Comparison of ENCODE assay signal across 8 mouse cellular contexts in the genomic region with DNA sequence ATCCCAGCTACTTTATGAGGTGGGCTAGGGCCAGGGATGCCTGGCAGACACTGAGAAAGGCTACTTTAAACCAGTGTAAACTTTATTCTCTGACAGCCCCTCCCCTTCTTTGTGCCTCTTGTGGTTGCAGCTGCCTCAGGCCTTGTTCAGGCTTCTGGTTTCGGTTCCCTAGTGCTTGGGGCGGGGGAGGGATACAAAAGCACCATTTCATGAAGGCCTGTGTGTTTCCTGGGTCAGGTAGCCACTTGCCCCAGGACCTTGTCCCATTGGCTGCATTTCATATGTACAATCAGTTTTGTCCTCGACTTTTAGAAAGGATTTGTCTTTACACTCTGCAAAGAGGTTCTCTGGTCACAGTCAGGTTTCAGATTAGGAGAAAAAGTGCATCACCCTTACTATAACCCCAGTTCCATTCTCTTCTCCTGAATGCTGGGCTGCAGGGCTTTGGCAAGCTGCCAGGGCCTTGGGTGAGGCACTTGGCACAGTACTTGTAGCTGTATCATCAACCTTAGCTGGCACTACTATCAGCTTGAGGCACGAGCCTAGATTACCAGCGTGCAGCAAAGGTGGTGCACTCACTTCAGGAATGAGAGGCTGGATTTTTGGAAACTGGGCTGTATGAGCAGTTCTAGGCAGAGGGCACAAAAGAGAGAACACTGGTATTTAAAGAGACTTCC. TPM values are rescaled to one million over a fixed set of nuclear protein-coding genes. Genes with fewer than 3 reads are reported as not detected.
DNase-seq lines count a peak whose midpoint lies in the region; ATAC-seq and TF ChIP-seq lines count a peak whose summit lies in the region.

No protein-coding gene starts in this region.

- 0 out of 2 replicates have a peak, but pooled peaks have one; percentile 52 for TF ChIP-seq EP300 in heart, postnatal 0 days (IDR thresholded peaks at IDR 0.05; ENCODE audit: low read depth)

- TF ChIP-seq CTCF in heart, postnatal 0 days (IDR thresholded peaks at IDR 0.05; ENCODE audit: low read depth) = no peak

- H3K4me1 ChIP-seq in heart, postnatal 0 days (ENCODE audit: control insufficient read depth, insufficient read depth) = peaks cover 11% of the 10 kb centered on the region; the same call in 1 of the 2 replicates
- peaks cover 32% of the 10 kb centered on the region for H3K4me1 ChIP-seq in limb, embryonic 10.5 days

- 25% methylated on average over 5 of the region's 5 CpGs for WGBS in heart, postnatal 0 days
- WGBS in limb, embryonic 10.5 days = 59% methylated on average over 5 of the region's 5 CpGs

- H3K27ac ChIP-seq in heart, postnatal 0 days (ENCODE audit: low read depth) = peak overlapping the region; percentile 62
- H3K27ac ChIP-seq in limb, embryonic 10.5 days = peak overlapping the region; percentile 86

- H3K36me3 ChIP-seq in heart, postnatal 0 days (replicated peaks; ENCODE audit: control insufficient read depth, insufficient read depth, low read length) = no peaks in the 10 kb centered on the region
- peaks cover 3% of the 10 kb centered on the region; the same call in 1 of the 2 replicates for H3K36me3 ChIP-seq in limb, embryonic 10.5 days

- DNase-seq in embryo, embryonic 10.5 days (ENCODE audit: low spot score) = peak; percentile 0
- DNase-seq in embryo, embryonic 9.5 days (ENCODE audit: extremely low spot score) = no peak
- DNase-seq in cerebellum, adult 9-10 months = peak; percentile 45
- no peak for DNase-seq in heart, postnatal 0 days (ENCODE audit: low spot score)
- DNase-seq in limb, embryonic 10.5 days (ENCODE audit: low spot score) = no peak
- peak; percentile 55 for DNase-seq in thymus, postnatal 0 days (ENCODE audit: low spot score)

- H3K4me2 ChIP-seq in heart, postnatal 0 days (ENCODE audit: low read depth, low read length) = peak overlapping the region; percentile 71

- no peak overlapping the region for H3K9ac ChIP-seq in heart, postnatal 0 days (replicated peaks; ENCODE audit: low read depth, low read length)

- H3K27me3 ChIP-seq in heart, postnatal 0 days (ENCODE audit: control insufficient read depth, insufficient read depth, low read length) = no peaks in the 10 kb centered on the region
- peaks cover 79% of the 10 kb centered on the region for H3K27me3 ChIP-seq in limb, embryonic 10.5 days (ENCODE audit: low read depth, poor library complexity, severe bottlenecking)

- no peaks in the 10 kb centered on the region for H3K9me3 ChIP-seq in heart, postnatal 0 days (replicated peaks; ENCODE audit: control insufficient read depth, low read length)
- H3K9me3 ChIP-seq in limb, embryonic 10.5 days (replicated peaks) = no peaks in the 10 kb centered on the region

- ATAC-seq in CD4-positive, CD25-positive, alpha-beta regulatory T cell, adult 4 months = peak; percentile 15
- no peak for ATAC-seq in heart, postnatal 0 days (ENCODE audit: insufficient read depth, low read depth)
- peak; percentile 29 for ATAC-seq in megakaryocyte-erythroid progenitor cell, adult 5-6 weeks (replicated peaks; ENCODE audit: low FRiP score, low TSS enrichment, poor library complexity, severe bottlenecking)

- 0 out of 2 replicates have a peak overlapping the region, but pooled peaks have one; percentile 4 for H3K4me3 ChIP-seq in heart, postnatal 0 days (ENCODE audit: low read depth, low read length)
- no peak overlapping the region for H3K4me3 ChIP-seq in limb, embryonic 10.5 days

RNA-seq across cellular contexts. Expression of gene Abcd1, which starts 2.4 kb away (rescaled TPM):
- polyA plus RNA-seq in CD4-positive, CD25-positive, alpha-beta regulatory T cell, adult 4 months (2017; shearing (Covaris generic)) = 10 to 100 TPM; 23.3 to 44.3 TPM
- 22.0 and 27.4 TPM in 2 replicates for total RNA-seq in heart, postnatal 0 days (2014; rRNA removed; ENCODE audit: low replicate concordance)
- 14.1 and 14.3 TPM in 2 replicates for polyA plus RNA-seq in heart, postnatal 0 days (2015; fragmentation: Nextera tagmentation; extraction: Ambion mirVana)
- polyA plus RNA-seq in limb, embryonic 10.5 days (2016; fragmentation: Nextera tagmentation; extraction: Ambion mirVana) = 9.2 and 12.7 TPM in 2 replicates
- total RNA-seq in megakaryocyte-erythroid progenitor cell, adult 5-6 weeks (2014; fragmentation: Nextera tagmentation) = 8.9 and 12.1 TPM in 2 replicates
- total RNA-seq in megakaryocyte-erythroid progenitor cell, adult 5-6 weeks (2017) = 3.5 and 6.4 TPM in 2 replicates
- polyA plus RNA-seq in thymus, postnatal 0 days (2015; fragmentation: Nextera tagmentation; extraction: Ambion mirVana) = 29.4 and 34.3 TPM in 2 replicates

RNA-seq across cellular contexts. Expression of gene Bcap31, which starts 2.8 kb away (rescaled TPM):
- polyA plus RNA-seq in CD4-positive, CD25-positive, alpha-beta regulatory T cell, adult 4 months (2017; shearing (Covaris generic)) = 100 to 1,000 TPM; 283 to 291 TPM
- total RNA-seq in heart, postnatal 0 days (2014; rRNA removed; ENCODE audit: low replicate concordance) = 65.5 and 65.7 TPM in 2 replicates
- 148 and 159 TPM in 2 replicates for polyA plus RNA-seq in heart, postnatal 0 days (2015; fragmentation: Nextera tagmentation; extraction: Ambion mirVana)
- 159 and 174 TPM in 2 replicates for polyA plus RNA-seq in limb, embryonic 10.5 days (2016; fragmentation: Nextera tagmentation; extraction: Ambion mirVana)
- 117 and 129 TPM in 2 replicates for total RNA-seq in megakaryocyte-erythroid progenitor cell, adult 5-6 weeks (2014; fragmentation: Nextera tagmentation)
- 177 and 215 TPM in 2 replicates for total RNA-seq in megakaryocyte-erythroid progenitor cell, adult 5-6 weeks (2017)
- 292 and 314 TPM in 2 replicates for polyA plus RNA-seq in thymus, postnatal 0 days (2015; fragmentation: Nextera tagmentation; extraction: Ambion mirVana)

RNA-seq across cellular contexts. Expression of gene Plxnb3, which starts 38.1 kb away (rescaled TPM):
- not detected for polyA plus RNA-seq in CD4-positive, CD25-positive, alpha-beta regulatory T cell, adult 4 months (2017; shearing (Covaris generic))
- 0.31 and 3.4 TPM in 2 replicates for total RNA-seq in heart, postnatal 0 days (2014; rRNA removed; ENCODE audit: low replicate concordance)
- 0.67 and 0.81 TPM in 2 replicates for polyA plus RNA-seq in heart, postnatal 0 days (2015; fragmentation: Nextera tagmentation; extraction: Ambion mirVana)
- 0.04 TPM in 1 of 2 replicates, not detected in the other for polyA plus RNA-seq in limb, embryonic 10.5 days (2016; fragmentation: Nextera tagmentation; extraction: Ambion mirVana)
- total RNA-seq in megakaryocyte-erythroid progenitor cell, adult 5-6 weeks (2014; fragmentation: Nextera tagmentation) = not detected in 2 replicates
- 0.19 TPM in 1 of 2 replicates, not detected in the other for total RNA-seq in megakaryocyte-erythroid progenitor cell, adult 5-6 weeks (2017)
- polyA plus RNA-seq in thymus, postnatal 0 days (2015; fragmentation: Nextera tagmentation; extraction: Ambion mirVana) = 0.09 and 0.10 TPM in 2 replicates

RNA-seq across cellular contexts. Expression of gene Slc6a8, which starts 45.9 kb away (rescaled TPM):
- polyA plus RNA-seq in CD4-positive, CD25-positive, alpha-beta regulatory T cell, adult 4 months (2017; shearing (Covaris generic)) = under 1 TPM; 0.63 TPM
- 99.7 and 138 TPM in 2 replicates for total RNA-seq in heart, postnatal 0 days (2014; rRNA removed; ENCODE audit: low replicate concordance)
- 11.0 and 11.9 TPM in 2 replicates for polyA plus RNA-seq in heart, postnatal 0 days (2015; fragmentation: Nextera tagmentation; extraction: Ambion mirVana)
- polyA plus RNA-seq in limb, embryonic 10.5 days (2016; fragmentation: Nextera tagmentation; extraction: Ambion mirVana) = 4.4 and 6.1 TPM in 2 replicates
- total RNA-seq in megakaryocyte-erythroid progenitor cell, adult 5-6 weeks (2014; fragmentation: Nextera tagmentation) = 2.0 TPM in 1 of 2 replicates, not detected in the other
- total RNA-seq in megakaryocyte-erythroid progenitor cell, adult 5-6 weeks (2017) = 0.34 TPM in 1 of 2 replicates, not detected in the other
- polyA plus RNA-seq in thymus, postnatal 0 days (2015; fragmentation: Nextera tagmentation; extraction: Ambion mirVana) = 5.1 TPM in 2 replicates

RNA-seq across cellular contexts. Expression of gene Srpk3, which starts 55.4 kb away (rescaled TPM):
- polyA plus RNA-seq in CD4-positive, CD25-positive, alpha-beta regulatory T cell, adult 4 months (2017; shearing (Covaris generic)) = 1 to 10 TPM in 1 of 2 experiments, under 1 TPM in 1; 0.12 to 3.4 TPM
- total RNA-seq in heart, postnatal 0 days (2014; rRNA removed; ENCODE audit: low replicate concordance) = 82.0 and 94.2 TPM in 2 replicates
- 70.5 and 73.1 TPM in 2 replicates for polyA plus RNA-seq in heart, postnatal 0 days (2015; fragmentation: Nextera tagmentation; extraction: Ambion mirVana)
- polyA plus RNA-seq in limb, embryonic 10.5 days (2016; fragmentation: Nextera tagmentation; extraction: Ambion mirVana) = 1.1 and 1.6 TPM in 2 replicates
- not detected in 2 replicates for total RNA-seq in megakaryocyte-erythroid progenitor cell, adult 5-6 weeks (2014; fragmentation: Nextera tagmentation)
- total RNA-seq in megakaryocyte-erythroid progenitor cell, adult 5-6 weeks (2017) = not detected in 2 replicates
- 1.1 and 1.4 TPM in 2 replicates for polyA plus RNA-seq in thymus, postnatal 0 days (2015; fragmentation: Nextera tagmentation; extraction: Ambion mirVana)

Comparison
In these comparisons a context has a peak if more than half of its experiments do, and no peak if none do; other contexts are left out.
1. DNase-seq: peak in embryo, embryonic 10.5 days (single experiment), cerebellum, adult 9-10 months (single experiment) and thymus, postnatal 0 days (single experiment); none in embryo, embryonic 9.5 days (single experiment), heart, postnatal 0 days (single experiment) and limb, embryonic 10.5 days (single experiment).